Mouse (Mus musculus) B cell, adult 62 days (primary cell): Measurements from ENCODE around the gene 2510002D24Rik. TPM values are rescaled to one million over a fixed set of nuclear protein-coding genes. Genes with fewer than 3 reads are reported as not detected.

Source experiments
- total RNA-seq: library from RNA; stranded (reverse); gene quantifications from 4 replicates; pipeline ENCODE4 v1.2.4, GENCODE M21; 2023

Gene 2510002D24Rik
- total RNA-seq, result 36.8 to 42.0 TPM (median 41.6 TPM) in 4 replicates

GRCm38 (mm10) chr16:18836468-18837208 is at the start of gene 2510002D24Rik, which contains the start of gene Gm28539:
Gene 2510002D24Rik, plus strand, starts transcription at chr16:18836578.
Gene Gm28539, plus strand, starts transcription at chr16:18836584.

GRCm38 (mm10) chr16:18811468-18812384 is 24.7 kb upstream of the 2510002D24Rik start, which contains the start of the genes Ufd1 and Cdc45:
Gene Ufd1, plus strand, starts transcription at chr16:18811779.
Gene Cdc45, minus strand, starts transcription at chr16:18811987.

GRCm38 (mm10) chr16:18876442-18877308 is 40.3 kb downstream of the 2510002D24Rik start, which contains the start of the genes Mrpl40 and Hira:
Gene Mrpl40, minus strand, starts transcription at chr16:18876862.
Gene Hira, plus strand, starts transcription at chr16:18877037.

Other genes starting within 250 kb of the 2510002D24Rik start
- gene Tbx1, start 245.9 kb upstream of the 2510002D24Rik start, total RNA-seq, result not detected in 4 replicates
- gene Gp1bb, start 214.2 kb upstream of the 2510002D24Rik start, total RNA-seq, result not detected in 4 replicates
- gene Gm49601, start 210.2 kb upstream of the 2510002D24Rik start, total RNA-seq, result not detected in 4 replicates
- gene Sept5, start 206.6 kb upstream of the 2510002D24Rik start, total RNA-seq, result not detected in 4 replicates
- not detected in 4 replicates for gene Cldn5, start 59.7 kb upstream of the 2510002D24Rik start, total RNA-seq
- gene Ufd1, start 24.8 kb upstream of the 2510002D24Rik start, total RNA-seq, result 86.6 to 109 TPM (median 87.3 TPM) in 4 replicates
- gene Cdc45, start 24.6 kb upstream of the 2510002D24Rik start, total RNA-seq, result 3.7 to 5.3 TPM (median 4.0 TPM) in 4 replicates
- gene Gm28539, start within 50 bp of the 2510002D24Rik start, total RNA-seq, result 2.8 to 6.4 TPM (median 3.2 TPM) in 3 of 4 replicates, not detected in the other
- 31.7 to 38.1 TPM (median 33.3 TPM) in 4 replicates for gene Mrpl40, start 40.3 kb downstream of the 2510002D24Rik start, total RNA-seq
- gene Hira, start 40.5 kb downstream of the 2510002D24Rik start, total RNA-seq, result 68.8 to 83.8 TPM (median 76.4 TPM) in 4 replicates